Mouse (Mus musculus): ENCODE data around the gene Galr2. TPM values are rescaled to one million over a fixed set of nuclear protein-coding genes. Genes with fewer than 3 reads are reported as not detected.

Galr2 gene
- polyA plus RNA-seq (2014; fragmentation: Illumina TruSeq; extraction: RNeasy Lipid Tissue Mini Kit (QIAGEN cat#74804); ENCODE audit: low read depth, low replicate concordance): not detected

GRCm38 (mm10) chr11:116280751-116281663 is at the start of gene Galr2:
TSS of gene Galr2 (plus strand) at chr11:116280939.

GRCm38 (mm10) chr11:116237742-116238395 is 42.9 kb upstream of the Galr2 start, which contains the start of gene Evpl:
TSS of gene Evpl (minus strand) at chr11:116238077.

GRCm38 (mm10) chr11:116274045-116274666 is 6.6 kb upstream of the Galr2 start, which contains the start of gene Srp68:
TSS of gene Srp68 (minus strand) at chr11:116274217.

GRCm38 (mm10) chr11:116307019-116307725 is 26.4 kb downstream of the Galr2 start, which contains the start of gene Exoc7:
TSS of gene Exoc7 (minus strand) at chr11:116307233.

Other genes with a start within 250 kb of the Galr2 start
- gene Unc13d, start 203.0 kb upstream of the Galr2 start, polyA plus RNA-seq (2014; fragmentation: Illumina TruSeq; extraction: RNeasy Lipid Tissue Mini Kit (QIAGEN cat#74804); ENCODE audit: low read depth, low replicate concordance): 0.76 TPM
- 108 TPM for gene Wbp2, start 193.9 kb upstream of the Galr2 start, polyA plus RNA-seq (2014; fragmentation: Illumina TruSeq; extraction: RNeasy Lipid Tissue Mini Kit (QIAGEN cat#74804); ENCODE audit: low read depth, low replicate concordance)
- gene Trim47, start 153.7 kb upstream of the Galr2 start, polyA plus RNA-seq (2014; fragmentation: Illumina TruSeq; extraction: RNeasy Lipid Tissue Mini Kit (QIAGEN cat#74804); ENCODE audit: low read depth, low replicate concordance): 27.8 TPM
- 9.1 TPM for gene Trim65, start 149.8 kb upstream of the Galr2 start, polyA plus RNA-seq (2014; fragmentation: Illumina TruSeq; extraction: RNeasy Lipid Tissue Mini Kit (QIAGEN cat#74804); ENCODE audit: low read depth, low replicate concordance)
- 69.6 TPM for gene Mrpl38, start 142.1 kb upstream of the Galr2 start, polyA plus RNA-seq (2014; fragmentation: Illumina TruSeq; extraction: RNeasy Lipid Tissue Mini Kit (QIAGEN cat#74804); ENCODE audit: low read depth, low replicate concordance)
- gene Fbf1, start 112.8 kb upstream of the Galr2 start, polyA plus RNA-seq (2014; fragmentation: Illumina TruSeq; extraction: RNeasy Lipid Tissue Mini Kit (QIAGEN cat#74804); ENCODE audit: low read depth, low replicate concordance): 11.4 TPM
- 10.5 TPM for gene Ten1, start 82.1 kb upstream of the Galr2 start, polyA plus RNA-seq (2014; fragmentation: Illumina TruSeq; extraction: RNeasy Lipid Tissue Mini Kit (QIAGEN cat#74804); ENCODE audit: low read depth, low replicate concordance)
- gene Acox1, start 81.9 kb upstream of the Galr2 start, polyA plus RNA-seq (2014; fragmentation: Illumina TruSeq; extraction: RNeasy Lipid Tissue Mini Kit (QIAGEN cat#74804); ENCODE audit: low read depth, low replicate concordance): 239 TPM
- gene Evpl, start 42.9 kb upstream of the Galr2 start, polyA plus RNA-seq (2014; fragmentation: Illumina TruSeq; extraction: RNeasy Lipid Tissue Mini Kit (QIAGEN cat#74804); ENCODE audit: low read depth, low replicate concordance): 0.24 TPM
- gene Srp68, start 6.7 kb upstream of the Galr2 start, polyA plus RNA-seq (2014; fragmentation: Illumina TruSeq; extraction: RNeasy Lipid Tissue Mini Kit (QIAGEN cat#74804); ENCODE audit: low read depth, low replicate concordance): 56.6 TPM
- 34.8 TPM for gene Exoc7, start 26.3 kb downstream of the Galr2 start, polyA plus RNA-seq (2014; fragmentation: Illumina TruSeq; extraction: RNeasy Lipid Tissue Mini Kit (QIAGEN cat#74804); ENCODE audit: low read depth, low replicate concordance)
- not detected for gene Foxj1, start 54.5 kb downstream of the Galr2 start, polyA plus RNA-seq (2014; fragmentation: Illumina TruSeq; extraction: RNeasy Lipid Tissue Mini Kit (QIAGEN cat#74804); ENCODE audit: low read depth, low replicate concordance)
- 4.7 TPM for gene Rnf157, start 132.1 kb downstream of the Galr2 start, polyA plus RNA-seq (2014; fragmentation: Illumina TruSeq; extraction: RNeasy Lipid Tissue Mini Kit (QIAGEN cat#74804); ENCODE audit: low read depth, low replicate concordance)
- 29.6 TPM for gene Ubald2, start 153.2 kb downstream of the Galr2 start, polyA plus RNA-seq (2014; fragmentation: Illumina TruSeq; extraction: RNeasy Lipid Tissue Mini Kit (QIAGEN cat#74804); ENCODE audit: low read depth, low replicate concordance)
- not detected for gene Qrich2, start 185.3 kb downstream of the Galr2 start, polyA plus RNA-seq (2014; fragmentation: Illumina TruSeq; extraction: RNeasy Lipid Tissue Mini Kit (QIAGEN cat#74804); ENCODE audit: low read depth, low replicate concordance)
- gene Prpsap1, start 213.3 kb downstream of the Galr2 start, polyA plus RNA-seq (2014; fragmentation: Illumina TruSeq; extraction: RNeasy Lipid Tissue Mini Kit (QIAGEN cat#74804); ENCODE audit: low read depth, low replicate concordance): 29.6 TPM
- 1.5 TPM for gene Sphk1, start 250.0 kb downstream of the Galr2 start, polyA plus RNA-seq (2014; fragmentation: Illumina TruSeq; extraction: RNeasy Lipid Tissue Mini Kit (QIAGEN cat#74804); ENCODE audit: low read depth, low replicate concordance)